Mouse (Mus musculus) brain, embryonic 14.5 days (tissue): Measurements from ENCODE around the gene Gm5617.

Experiments used
- CTCF ChIP-seq: fragments of 200-500 bp; IDR thresholded peaks from 2 replicates; pipeline ENCODE4 v1.5.1; 2012; ENCODE audit warnings: inconsistent platforms, mild to moderate bottlenecking, moderate library complexity, borderline replicate concordance; ENCODE audit not compliant: insufficient read depth, insufficient read length; ENCODE audit errors: extremely low read depth
- POLR2A ChIP-seq: fragments of 200-500 bp; IDR thresholded peaks from 2 replicates; pipeline ENCODE4 v1.6.1; 2012; ENCODE audit warnings: mild to moderate bottlenecking, inconsistent platforms, borderline replicate concordance; ENCODE audit not compliant: poor library complexity, insufficient read depth, insufficient read length, severe bottlenecking; ENCODE audit errors: extremely low read depth

GRCm38 (mm10) chr9:48465671-48466070 lies 29.6 kb upstream of the Gm5617 start:
- peak; percentile 31; the same call in 1 of the 2 replicates for TF ChIP-seq CTCF
- TF ChIP-seq POLR2A, result no peak
